Mouse (Mus musculus) MEL (cell line): ENCODE results near the gene Psat1. TPM values are rescaled to one million over a fixed set of nuclear protein-coding genes. Genes with fewer than 3 reads are reported as not detected.

Experiments used
- DNase-seq: peaks from one replicate; pipeline ENCODE4 v3.0.0; 2011; ENCODE audit warnings: low read depth, low spot score
- H3K27ac ChIP-seq: 2 replicates; pipeline ENCODE4 v1.5.1; 2012; ENCODE audit warnings: low read depth, mild to moderate bottlenecking, control low read depth, low read length, moderate library complexity; ENCODE audit not compliant: control insufficient read depth
- H3K27me3 ChIP-seq, 2 experiments: fragments of 150-350 bp in 1 of 2; sonication (generic) in 1 of 2; 2 replicates each; pipeline ENCODE4 v1.6.1; 2012; ENCODE audit warnings: low read length in 2 of 2, mild to moderate bottlenecking in 2 of 2, improper control_type of control experiment in 1 of 2, moderate library complexity in 1 of 2; ENCODE audit not compliant: insufficient read depth in 2 of 2, control insufficient read depth in 1 of 2
- H3K36me3 ChIP-seq, 2 experiments: 2 replicates each; pipeline ENCODE4 v1.6.1; 2012 to 2014; ENCODE audit warnings: low read length in 2 of 2, improper control_type of control experiment in 1 of 2, inconsistent platforms in 1 of 2, mild to moderate bottlenecking in 1 of 2; ENCODE audit not compliant: insufficient read depth in 2 of 2, control insufficient read depth in 1 of 2
- H3K4me1 ChIP-seq, 2 experiments: fragments of 150-350 bp in 1 of 2; sonication (generic) in 1 of 2; 2 replicates each; pipeline ENCODE4 v1.6.1; 2012; ENCODE audit warnings: low read length in 2 of 2, improper control_type of control experiment in 1 of 2, mild to moderate bottlenecking in 1 of 2; ENCODE audit not compliant: insufficient read depth in 2 of 2, control insufficient read depth in 1 of 2
- H3K4me3 ChIP-seq, 2 experiments: fragments of 150-350 bp in 1 of 2; sonication (generic) in 1 of 2; 2 replicates each; pipeline ENCODE4 v1.5.1; 2012; ENCODE audit warnings: low read depth in 2 of 2, low read length in 2 of 2, mild to moderate bottlenecking in 2 of 2, moderate library complexity in 2 of 2, control low read depth in 1 of 2, improper control_type of control experiment in 1 of 2; ENCODE audit not compliant: control insufficient read depth in 1 of 2, insufficient read depth in 1 of 2
- H3K79me2 ChIP-seq: 2 replicates; pipeline ENCODE4 v1.6.1; 2012; ENCODE audit warnings: mild to moderate bottlenecking, low read length, moderate library complexity; ENCODE audit not compliant: control insufficient read depth, poor library complexity, insufficient read depth
- H3K9ac ChIP-seq: 2 replicates; pipeline ENCODE4 v1.6.1; 2012; ENCODE audit warnings: low read depth, mild to moderate bottlenecking, control low read depth, low read length, moderate library complexity; ENCODE audit not compliant: control insufficient read depth, poor library complexity, severe bottlenecking
- H3K9me3 ChIP-seq: fragments of 150-350 bp; sonication (generic); replicated peaks from 2 replicates; pipeline ENCODE4 v1.6.1; 2012; ENCODE audit warnings: mild to moderate bottlenecking, low read length, improper control_type of control experiment, moderate library complexity; ENCODE audit not compliant: insufficient read depth
- CHD1 ChIP-seq: IDR thresholded peaks from 2 replicates; pipeline ENCODE4 v1.6.1; 2012; ENCODE audit warnings: low read depth, mild to moderate bottlenecking, inconsistent platforms, low read length, improper control_type of control experiment
- CHD2 ChIP-seq: IDR thresholded peaks from 2 replicates; pipeline ENCODE4 v1.6.1; 2011; ENCODE audit warnings: low read length, improper control_type of control experiment
- E2F4 ChIP-seq: IDR thresholded peaks from 2 replicates; pipeline ENCODE4 v1.6.1; 2011; ENCODE audit warnings: low read depth, low read length, improper control_type of control experiment, borderline replicate concordance
- ELF1 ChIP-seq: IDR thresholded peaks from 2 replicates; pipeline ENCODE4 v1.6.1; 2014; ENCODE audit warnings: low read depth, mild to moderate bottlenecking, inconsistent platforms, low read length, improper control_type of control experiment, moderate library complexity
- EP300 ChIP-seq, 2 experiments: IDR thresholded peaks; 2 replicates each; pipeline ENCODE4 v1.6.1; 2011; ENCODE audit warnings: improper control_type of control experiment in 2 of 2, low read length in 2 of 2, low read depth in 1 of 2, mild to moderate bottlenecking in 1 of 2
- ETS1 ChIP-seq: IDR thresholded peaks from 2 replicates; pipeline ENCODE4 v1.6.1; 2012; ENCODE audit warnings: low read depth, mild to moderate bottlenecking, inconsistent platforms, low read length, improper control_type of control experiment, moderate library complexity
- GABPA ChIP-seq: IDR thresholded peaks from 2 replicates; pipeline ENCODE4 v1.6.1; 2012; ENCODE audit warnings: low read depth, mild to moderate bottlenecking, inconsistent platforms, low read length, improper control_type of control experiment, moderate library complexity
- GATA1 ChIP-seq: IDR thresholded peaks from 2 replicates; pipeline ENCODE4 v1.6.1; 2011; ENCODE audit warnings: low read depth, low read length, improper control_type of control experiment
- HCFC1 ChIP-seq: IDR thresholded peaks from 2 replicates; pipeline ENCODE4 v1.6.1; 2012; ENCODE audit warnings: low read depth, mild to moderate bottlenecking, inconsistent platforms, low read length, improper control_type of control experiment, moderate library complexity
- KAT2A ChIP-seq: conservative IDR thresholded peaks from 2 replicates; pipeline ENCODE4 v1.6.1; 2012; ENCODE audit warnings: low read depth, low read length, improper control_type of control experiment, inconsistent platforms
- MAFK ChIP-seq: IDR thresholded peaks from 2 replicates; pipeline ENCODE4 v1.6.1; 2011; ENCODE audit warnings: low read depth, mild to moderate bottlenecking, low read length, improper control_type of control experiment, borderline replicate concordance
- MAX ChIP-seq: IDR thresholded peaks from 2 replicates; pipeline ENCODE4 v1.6.1; 2011; ENCODE audit warnings: low read length, improper control_type of control experiment
- MAZ ChIP-seq: IDR thresholded peaks from 2 replicates; pipeline ENCODE4 v1.6.1; 2012; ENCODE audit warnings: low read depth, mild to moderate bottlenecking, inconsistent platforms, low read length, improper control_type of control experiment
- MEF2A ChIP-seq: IDR thresholded peaks from 2 replicates; pipeline ENCODE4 v1.6.1; 2014; ENCODE audit warnings: low read depth, mild to moderate bottlenecking, inconsistent platforms, low read length, improper control_type of control experiment; ENCODE audit not compliant: poor library complexity, insufficient replicate concordance, severe bottlenecking; ENCODE audit errors: extremely low read depth
- MYC ChIP-seq: IDR thresholded peaks from 2 replicates; pipeline ENCODE4 v1.6.1; 2011; ENCODE audit warnings: low read depth, mild to moderate bottlenecking, low read length, improper control_type of control experiment, moderate library complexity
- NELFE ChIP-seq: IDR thresholded peaks from 2 replicates; pipeline ENCODE4 v1.6.1; 2011; ENCODE audit warnings: low read depth, low read length, improper control_type of control experiment
- POLR2A ChIP-seq, 2 experiments: IDR thresholded peaks; 2 replicates each; pipeline ENCODE4 v1.6.1; 2011 to 2012; ENCODE audit warnings: low read length in 2 of 2, mild to moderate bottlenecking in 2 of 2, control low read depth in 1 of 2, improper control_type of control experiment in 1 of 2, low read depth in 1 of 2, moderate library complexity in 1 of 2; ENCODE audit not compliant: control insufficient read depth in 1 of 2, insufficient read depth in 1 of 2, poor library complexity in 1 of 2
- POLR2AphosphoS5 ChIP-seq: IDR thresholded peaks from 2 replicates; pipeline ENCODE4 v1.6.1; 2012; ENCODE audit warnings: low read depth, borderline replicate concordance, mild to moderate bottlenecking, inconsistent platforms, low read length, moderate library complexity, mixed read lengths
- RAD21 ChIP-seq: IDR thresholded peaks from 2 replicates; pipeline ENCODE4 v1.6.1; 2011; ENCODE audit warnings: mild to moderate bottlenecking, low read depth, low read length, improper control_type of control experiment
- RCOR1 ChIP-seq: IDR thresholded peaks from 2 replicates; pipeline ENCODE4 v1.6.1; 2012; ENCODE audit warnings: low read depth, mild to moderate bottlenecking, inconsistent platforms, low read length, improper control_type of control experiment
- SIN3A ChIP-seq: IDR thresholded peaks from 2 replicates; pipeline ENCODE4 v1.6.1; 2012; ENCODE audit warnings: low read length, improper control_type of control experiment, inconsistent platforms
- SMC3 ChIP-seq: IDR thresholded peaks from 2 replicates; pipeline ENCODE4 v1.6.1; 2011; ENCODE audit warnings: low read depth, low read length, improper control_type of control experiment
- TAL1 ChIP-seq: IDR thresholded peaks from 2 replicates; pipeline ENCODE4 v1.6.1; 2012; ENCODE audit warnings: mild to moderate bottlenecking, inconsistent platforms, low read length, moderate library complexity, mixed read lengths
- TBP ChIP-seq: IDR thresholded peaks from 2 replicates; pipeline ENCODE4 v1.8.0; 2011; ENCODE audit warnings: low read depth, low read length, improper control_type of control experiment
- UBTF ChIP-seq: IDR thresholded peaks from 2 replicates; pipeline ENCODE4 v1.6.1; 2012; ENCODE audit warnings: low read depth, mild to moderate bottlenecking, inconsistent platforms, low read length, improper control_type of control experiment, moderate library complexity, borderline replicate concordance; ENCODE audit not compliant: insufficient read depth
- USF1 ChIP-seq: IDR thresholded peaks from 2 replicates; pipeline ENCODE4 v1.6.1; 2014; ENCODE audit warnings: low read depth, mild to moderate bottlenecking, inconsistent platforms, low read length, improper control_type of control experiment, moderate library complexity
- USF2 ChIP-seq, 2 experiments: IDR thresholded peaks; 2 replicates each; pipeline ENCODE4 v1.6.1; 2011 to 2012; ENCODE audit warnings: improper control_type of control experiment in 2 of 2, low read length in 2 of 2, borderline replicate concordance in 1 of 2, inconsistent platforms in 1 of 2, low read depth in 1 of 2, mild to moderate bottlenecking in 1 of 2; ENCODE audit not compliant: insufficient read depth in 1 of 2
- ZC3H11A ChIP-seq: IDR thresholded peaks from 2 replicates; pipeline ENCODE4 v1.6.1; 2012; ENCODE audit warnings: low read depth, mild to moderate bottlenecking, inconsistent platforms, low read length, improper control_type of control experiment
- ZKSCAN1 ChIP-seq: IDR thresholded peaks from 2 replicates; pipeline ENCODE4 v1.6.1; 2012; ENCODE audit warnings: low read depth, mild to moderate bottlenecking, inconsistent platforms, low read length, improper control_type of control experiment, moderate library complexity
- polyA plus RNA-seq, 2 experiments: library from polyadenylated mRNA; stranded (reverse) in 1 of 2; unstranded in 1 of 2; fragments of >175 nt in 1 of 2; fragments of >200 nt in 1 of 2; gene quantifications; 2 replicates each; pipeline versions ENCODE4 v1.2.1 to v1.2.4; 2012; ENCODE audit warnings: low replicate concordance in 2 of 2, low read depth in 1 of 2; ENCODE audit not compliant: insufficient read length in 2 of 2, insufficient read depth in 1 of 2, missing spikeins in 1 of 2
- total RNA-seq: library from RNA; depleted of rRNA; stranded (reverse); fragments of 300-350 nt; gene quantifications from 2 replicates; pipeline ENCODE4 v1.2.3, GENCODE M21; 2012

The Psat1 gene
- total and polyA plus RNA-seq, 3 experiments = 201 to 552 (median 484) TPM

- peaks cover 6 to 16% of the 10 kb centered on the region in 2 experiments for H3K36me3 ChIP-seq
- H3K9ac ChIP-seq = peak overlapping the region; percentile 92
- no peaks in the 10 kb centered on the region for H3K9me3 ChIP-seq
- peaks cover 0 to 4% of the 10 kb centered on the region in 2 experiments; a peak in 2 of 4 replicates for H3K4me1 ChIP-seq
- 0 out of 2 replicates have a peak, but pooled peaks have one; percentile 41 for TF ChIP-seq ETS1
- no peak for TF ChIP-seq MAX
- TF ChIP-seq TBP = peak; percentile 67
- peak; percentile 16; the same call in 1 of the 2 replicates for TF ChIP-seq GATA1
- no peaks in the 10 kb centered on the region for H3K27me3 ChIP-seq
- H3K79me2 ChIP-seq = peaks cover 36% of the 10 kb centered on the region
- peak; percentile 94 for DNase-seq
- H3K27ac ChIP-seq = peak overlapping the region; percentile 98
- H3K4me3 ChIP-seq = peak overlapping the region in 1 of 2 experiments; percentile 56; a peak in 1 of 4 replicates
Observed at GRCm38 (mm10) chr19:15925719-15926045, 21.5 kb downstream of the Psat1 start.

GRCm38 (mm10) chr19:15924866-15925718 is 22.0 kb downstream of the Psat1 start:
- H3K79me2 ChIP-seq = peaks cover 37% of the 10 kb centered on the region
- H3K9me3 ChIP-seq = no peaks in the 10 kb centered on the region
- peak overlapping the region; percentile 49 to 82 for H3K4me3 ChIP-seq
- H3K4me1 ChIP-seq = peaks cover 0 to 4% of the 10 kb centered on the region in 2 experiments; a peak in 2 of 4 replicates
- peak; percentile 98 for DNase-seq
- no peaks in the 10 kb centered on the region for H3K27me3 ChIP-seq
- peaks cover 10 to 17% of the 10 kb centered on the region in 2 experiments for H3K36me3 ChIP-seq
- H3K9ac ChIP-seq = peak overlapping the region; percentile 92
- H3K27ac ChIP-seq = peak overlapping the region; percentile 98
- TF ChIP-seq KAT2A (no peak), MAX (peak; percentile 92), MYC (peak; percentile 99), GABPA (no peak), CHD2 (peak; percentile 52), MAZ (peak; percentile 50; the same call in 1 of the 2 replicates), E2F4 (peak; percentile 40; the same call in 1 of the 2 replicates), MEF2A (no peak), NELFE (peak; percentile 95), ELF1 (no peak), CHD1 (peak; percentile 54; the same call in 1 of the 2 replicates), ZC3H11A (no peak), TBP (peak; percentile 90), USF1 (no peak), POLR2AphosphoS5 (no peak), SIN3A (peak; percentile 82), RCOR1 (no peak), HCFC1 (peak; percentile 74), EP300 (IDR thresholded peaks at IDR 0.05; ENCODE audit: low read depth in 1 of 2, low read length in 2 of 2) (peak in 1 of 2 experiments; percentile 21; a peak in 3 of 4 replicates), TAL1 (no peak), USF2 (IDR thresholded peaks at IDR 0.05; ENCODE audit: borderline replicate concordance in 1 of 2, insufficient read depth in 1 of 2, low read depth in 1 of 2, low read length in 2 of 2) (no peak), ZKSCAN1 (no peak), POLR2A (IDR thresholded peaks at IDR 0.05; ENCODE audit: control insufficient read depth in 1 of 2, insufficient read depth in 1 of 2, low read depth in 1 of 2, low read length in 2 of 2, poor library complexity in 1 of 2) (peak; percentile 26 to 92), MAFK (no peak), RAD21 (no peak), UBTF (no peak; the same call in 1 of the 2 replicates), SMC3 (no peak)
